Mouse (Mus musculus): ENCODE data around the gene Lyl1. TPM values are rescaled to one million over a fixed set of nuclear protein-coding genes. Genes with fewer than 3 reads are reported as not detected.

Gene Lyl1
- polyA plus RNA-seq, 1 experiment, result not detected

DNA sequence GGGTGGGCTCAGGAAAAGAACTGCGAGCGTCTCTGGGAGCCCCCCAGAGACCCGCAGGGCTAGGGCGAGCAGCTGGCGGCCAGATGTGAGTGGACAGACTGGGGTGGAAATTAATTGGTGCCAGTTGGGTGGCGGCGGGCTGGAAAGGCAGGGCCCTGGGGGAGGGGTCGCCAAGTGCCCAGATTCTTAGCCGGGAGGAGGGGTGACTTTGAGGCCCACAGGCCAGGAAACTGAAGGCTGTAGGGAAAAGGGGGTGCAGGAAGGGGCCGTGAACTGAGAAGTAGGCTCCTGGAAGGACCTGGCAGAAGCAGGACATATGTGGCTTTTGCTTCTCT, 45.1 kb upstream of the Lyl1 start:
- Histone ChIP-seq H3K36me3 (ENCODE audit: control insufficient read depth, insufficient read depth) (no peaks in the 10 kb centered on the region), H3ac (ENCODE audit: control insufficient read depth, insufficient read length) (no peak overlapping the region), H3K27me3 (ENCODE audit: control insufficient read depth, insufficient read depth, insufficient read length) (no peaks in the 10 kb centered on the region), H3K79me2 (ENCODE audit: control insufficient read depth, insufficient read depth) (peaks cover 8% of the 10 kb centered on the region), H3K4me2 (ENCODE audit: low read depth) (peak overlapping the region; percentile 82), H3K4me3 (no peak overlapping the region)
- TF ChIP-seq TCF3 (IDR thresholded peaks at IDR 0.05; ENCODE audit: insufficient read length, low read depth) (no peak), POLR2A (IDR thresholded peaks at IDR 0.05; ENCODE audit: insufficient read length, low read depth) (no peak), MAX (IDR thresholded peaks at IDR 0.05; ENCODE audit: low read depth) (no peak), MYOG (IDR thresholded peaks at IDR 0.05; ENCODE audit: control insufficient read depth in 1 of 3, insufficient read depth in 1 of 3, insufficient read length in 2 of 3, low read depth in 2 of 3) (no peak), SRF (IDR thresholded peaks at IDR 0.05; ENCODE audit: control insufficient read depth, insufficient read length, low read depth) (no peak), POLR2AphosphoS2 (IDR thresholded peaks at IDR 0.05; ENCODE audit: insufficient read length, low read depth) (no peak), MYOD1 (IDR thresholded peaks at IDR 0.05; ENCODE audit: control insufficient read depth in 1 of 3, insufficient read length in 2 of 3, low read depth in 2 of 3) (no peak), REST (IDR thresholded peaks at IDR 0.05; ENCODE audit: insufficient read depth, insufficient read length) (no peak), CEBPB (IDR thresholded peaks at IDR 0.05; ENCODE audit: insufficient read depth, poor library complexity, severe bottlenecking) (no peak), TCF12 (IDR thresholded peaks at IDR 0.05; ENCODE audit: insufficient read depth, poor library complexity, severe bottlenecking) (no peak), E2F4 (IDR thresholded peaks at IDR 0.05; ENCODE audit: insufficient read depth) (no peak), USF1 (IDR thresholded peaks at IDR 0.05; ENCODE audit: low read depth) (no peak)

DNA sequence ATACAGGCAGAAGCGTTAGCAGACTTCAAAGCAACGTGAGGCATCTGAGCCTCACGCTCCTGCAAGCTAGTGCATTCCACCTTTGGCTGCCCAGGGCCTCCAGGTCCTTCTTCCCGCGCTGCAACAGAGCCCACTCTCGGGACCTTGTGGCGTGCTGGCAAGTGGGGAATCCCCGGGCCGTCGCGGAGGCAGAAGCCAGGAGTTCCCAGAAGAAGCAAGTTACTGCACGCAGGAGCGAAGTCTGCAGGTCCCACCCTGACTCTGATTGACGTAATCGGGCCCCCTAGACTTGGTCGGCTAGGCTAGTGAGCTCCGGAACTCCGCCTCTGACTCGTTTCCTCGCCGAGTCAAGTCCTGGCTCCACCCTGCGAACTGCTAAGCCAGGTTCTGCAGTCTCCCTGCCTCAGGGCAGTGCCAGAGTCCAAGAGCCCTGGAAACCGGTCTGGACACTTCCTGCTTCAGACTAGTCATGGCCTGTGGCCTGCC, 44.6 kb upstream of the Lyl1 start:
- H3K27me3 ChIP-seq (ENCODE audit: control insufficient read depth, insufficient read depth, insufficient read length), result no peaks in the 10 kb centered on the region
- no peak overlapping the region for H3K4me3 ChIP-seq
- TF ChIP-seq POLR2A (IDR thresholded peaks at IDR 0.05; ENCODE audit: insufficient read length, low read depth) (no peak), MAX (IDR thresholded peaks at IDR 0.05; ENCODE audit: low read depth) (no peak), CEBPB (IDR thresholded peaks at IDR 0.05; ENCODE audit: insufficient read depth, poor library complexity, severe bottlenecking) (no peak), MYOD1 (IDR thresholded peaks at IDR 0.05; ENCODE audit: control insufficient read depth in 1 of 3, insufficient read length in 2 of 3, low read depth in 2 of 3) (no peak), TCF12 (IDR thresholded peaks at IDR 0.05; ENCODE audit: insufficient read depth, poor library complexity, severe bottlenecking) (no peak), SRF (IDR thresholded peaks at IDR 0.05; ENCODE audit: control insufficient read depth, insufficient read length, low read depth) (no peak), REST (IDR thresholded peaks at IDR 0.05; ENCODE audit: insufficient read depth, insufficient read length) (no peak), POLR2AphosphoS2 (IDR thresholded peaks at IDR 0.05; ENCODE audit: insufficient read length, low read depth) (no peak), TCF3 (IDR thresholded peaks at IDR 0.05; ENCODE audit: insufficient read length, low read depth) (no peak), E2F4 (IDR thresholded peaks at IDR 0.05; ENCODE audit: insufficient read depth) (no peak), MYOG (IDR thresholded peaks at IDR 0.05; ENCODE audit: control insufficient read depth in 1 of 3, insufficient read depth in 1 of 3, insufficient read length in 2 of 3, low read depth in 2 of 3) (no peak), USF1 (IDR thresholded peaks at IDR 0.05; ENCODE audit: low read depth) (no peak)
- H3K4me2 ChIP-seq (ENCODE audit: low read depth), result peak overlapping the region; percentile 82
- H3K36me3 ChIP-seq (ENCODE audit: control insufficient read depth, insufficient read depth), result no peaks in the 10 kb centered on the region
- no peak overlapping the region for H3ac ChIP-seq (ENCODE audit: control insufficient read depth, insufficient read length)
- peaks cover 12% of the 10 kb centered on the region for H3K79me2 ChIP-seq (ENCODE audit: control insufficient read depth, insufficient read depth)

DNA sequence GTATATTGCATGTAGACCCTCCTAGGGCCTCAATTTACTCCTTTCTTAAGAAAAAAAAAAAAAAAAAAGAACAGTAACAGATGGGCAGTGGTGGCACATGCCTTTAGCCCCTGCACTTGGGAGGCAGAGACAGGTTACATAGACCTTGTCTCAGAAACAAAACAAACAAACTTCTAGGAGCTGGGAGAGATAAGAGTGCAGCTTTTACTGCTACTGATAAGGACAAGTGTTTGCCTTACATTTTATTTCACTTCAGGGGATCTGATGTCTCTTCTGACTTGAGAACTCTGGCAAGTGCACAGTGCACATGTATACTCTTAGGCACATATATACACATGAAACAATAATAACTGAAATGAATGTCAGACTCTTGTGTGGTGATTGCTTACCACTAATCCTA, 44.1 kb upstream of the Lyl1 start:
- H3K27me3 ChIP-seq (ENCODE audit: control insufficient read depth, insufficient read depth, insufficient read length), result no peaks in the 10 kb centered on the region
- no peak for TF ChIP-seq REST (IDR thresholded peaks at IDR 0.05; ENCODE audit: insufficient read depth, insufficient read length)
- no peak for TF ChIP-seq TCF12 (IDR thresholded peaks at IDR 0.05; ENCODE audit: insufficient read depth, poor library complexity, severe bottlenecking)
- TF ChIP-seq MYOD1 (IDR thresholded peaks at IDR 0.05; ENCODE audit: control insufficient read depth in 1 of 3, insufficient read length in 2 of 3, low read depth in 2 of 3), result no peak
- no peak for TF ChIP-seq POLR2A (IDR thresholded peaks at IDR 0.05; ENCODE audit: insufficient read length, low read depth)
- no peak for TF ChIP-seq POLR2AphosphoS2 (IDR thresholded peaks at IDR 0.05; ENCODE audit: insufficient read length, low read depth)
- H3K79me2 ChIP-seq (ENCODE audit: control insufficient read depth, insufficient read depth), result peaks cover 17% of the 10 kb centered on the region
- no peaks in the 10 kb centered on the region for H3K36me3 ChIP-seq (ENCODE audit: control insufficient read depth, insufficient read depth)
- peak overlapping the region; percentile 82 for H3K4me2 ChIP-seq (ENCODE audit: low read depth)
- no peak overlapping the region for H3K4me3 ChIP-seq
- H3ac ChIP-seq (ENCODE audit: control insufficient read depth, insufficient read length), result no peak overlapping the region

- H3K4me2 ChIP-seq (ENCODE audit: low read depth), result no peak overlapping the region
Observed at GRCm38 (mm10) chr8:84657680-84658079, 43.6 kb upstream of the Lyl1 start.

More at GRCm38 (mm10) chr8:84657680-84658079, 43.6 kb upstream of the Lyl1 start:
- Histone ChIP-seq H3K79me2 (ENCODE audit: control insufficient read depth, insufficient read depth) (peaks cover 21% of the 10 kb centered on the region), H3K36me3 (ENCODE audit: control insufficient read depth, insufficient read depth) (no peaks in the 10 kb centered on the region), H3K27me3 (ENCODE audit: control insufficient read depth, insufficient read depth, insufficient read length) (no peaks in the 10 kb centered on the region), H3K4me3 (no peak overlapping the region), H3ac (ENCODE audit: control insufficient read depth, insufficient read length) (no peak overlapping the region)
- no peak for TF ChIP-seq TCF3 (IDR thresholded peaks at IDR 0.05; ENCODE audit: insufficient read length, low read depth)
- TF ChIP-seq MAX (IDR thresholded peaks at IDR 0.05; ENCODE audit: low read depth), result no peak
- TF ChIP-seq POLR2AphosphoS2 (IDR thresholded peaks at IDR 0.05; ENCODE audit: insufficient read length, low read depth), result no peak
- no peak for TF ChIP-seq MYOD1 (IDR thresholded peaks at IDR 0.05; ENCODE audit: control insufficient read depth in 1 of 3, insufficient read length in 2 of 3, low read depth in 2 of 3)
- TF ChIP-seq TCF12 (IDR thresholded peaks at IDR 0.05; ENCODE audit: insufficient read depth, poor library complexity, severe bottlenecking), result no peak
- no peak for TF ChIP-seq USF1 (IDR thresholded peaks at IDR 0.05; ENCODE audit: low read depth)
- TF ChIP-seq POLR2A (IDR thresholded peaks at IDR 0.05; ENCODE audit: insufficient read length, low read depth), result no peak
- no peak for TF ChIP-seq MYOG (IDR thresholded peaks at IDR 0.05; ENCODE audit: control insufficient read depth in 1 of 3, insufficient read depth in 1 of 3, insufficient read length in 2 of 3, low read depth in 2 of 3)
- no peak for TF ChIP-seq E2F4 (IDR thresholded peaks at IDR 0.05; ENCODE audit: insufficient read depth)
- TF ChIP-seq SRF (IDR thresholded peaks at IDR 0.05; ENCODE audit: control insufficient read depth, insufficient read length, low read depth), result no peak
- no peak for TF ChIP-seq CEBPB (IDR thresholded peaks at IDR 0.05; ENCODE audit: insufficient read depth, poor library complexity, severe bottlenecking)
- TF ChIP-seq REST (IDR thresholded peaks at IDR 0.05; ENCODE audit: insufficient read depth, insufficient read length), result no peak

All from myocyte (in vitro differentiated cells).